Mouse (Mus musculus): ENCODE results near the gene Jpt1.
"Not testable (repeated sequence)": the region's sequence is repeated elsewhere in the genome, so short reads cannot be mapped to it uniquely, and the experiment has no call there.

- not testable (repeated sequence) for TF ChIP-seq CTCF, EP300 (IDR thresholded peaks at IDR 0.05; ENCODE audit: low read depth)
These were observed 37.6 kb downstream of the Jpt1 start for GRCm38 (mm10) chr11:115476630-115477029.
